Mouse (Mus musculus): ENCODE results near the gene Farsb.

DNA sequence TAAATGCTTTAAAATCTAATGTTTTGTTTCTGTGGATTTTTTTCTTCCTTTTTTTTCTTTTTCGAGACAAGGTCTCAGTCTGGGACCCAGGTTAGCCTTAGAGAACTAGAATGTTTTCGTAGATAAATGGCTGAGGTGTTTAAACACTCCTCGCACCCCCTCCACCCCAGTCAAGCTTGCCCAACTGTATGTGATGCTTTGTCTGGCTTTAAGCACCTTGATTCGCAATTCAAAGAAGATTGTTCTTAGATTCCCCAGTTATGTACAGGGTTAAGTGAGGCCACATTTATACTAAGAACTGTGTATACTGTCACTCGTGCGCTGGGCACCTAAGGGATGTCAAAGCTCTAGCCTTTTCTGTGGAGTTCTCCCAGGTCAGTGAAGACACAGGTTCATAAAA, 68.4 kb downstream of the Farsb start:
- TF ChIP-seq GATA1 (IDR thresholded peaks at IDR 0.05; ENCODE audit: borderline replicate concordance, low read length) (no peak), CTCF (IDR thresholded peaks at IDR 0.05; ENCODE audit: low read depth, low read length) (no peak), GATA2 (IDR thresholded peaks at IDR 0.05; ENCODE audit: borderline replicate concordance, low read depth, low read length) (no peak), POLR2AphosphoS5 (IDR thresholded peaks at IDR 0.05; ENCODE audit: insufficient replicate concordance, low read depth, low read length) (no peak)

Data from G1E (cell line).